Mouse (Mus musculus) kidney, postnatal 25 days (tissue): Measurements from ENCODE around the gene Scaper.
A peak's percentile ranks its signal among the peaks of the same experiment; 100 is the strongest.

Experiments
- DNase-seq, 2 experiments: peaks; one replicate each; pipeline ENCODE4 v3.0.0; 2021; ENCODE audit warnings: mixed read lengths in 2 of 2

Scaper gene

DNA sequence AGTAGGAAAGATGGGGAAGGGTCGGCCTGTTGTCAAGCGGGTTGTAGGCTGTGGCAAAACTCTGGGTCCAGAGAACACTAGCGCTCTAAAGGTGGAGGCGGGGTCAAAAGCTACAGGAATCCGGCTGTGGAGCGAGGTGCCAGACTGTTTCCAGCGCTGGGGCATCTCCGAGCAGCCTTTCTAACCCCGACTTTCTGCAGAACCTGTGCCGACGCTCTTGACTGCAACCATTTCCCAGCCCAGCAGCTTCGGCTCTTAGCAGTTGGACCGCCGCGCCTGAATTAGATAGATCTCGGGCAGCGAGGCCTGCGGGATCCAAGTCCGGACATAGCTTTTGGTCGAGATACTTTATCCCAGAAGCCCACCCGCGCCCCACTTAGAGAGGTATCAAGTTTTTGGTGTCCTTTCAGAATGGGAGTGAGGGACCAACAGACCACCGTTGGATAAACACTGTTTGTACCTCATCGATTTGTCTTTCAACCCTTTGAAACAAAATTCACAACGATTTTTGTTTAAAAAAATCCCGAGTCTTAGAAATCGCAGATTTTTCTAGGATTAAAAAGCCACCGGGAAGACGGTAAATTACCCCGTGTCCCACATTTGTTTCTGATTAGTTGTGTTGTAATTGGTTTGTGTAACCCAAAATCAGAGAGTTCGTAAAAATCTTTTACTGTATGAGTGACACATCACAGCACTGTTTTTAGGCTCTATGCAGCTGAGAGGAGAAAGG lies 398.1 kb downstream of the Scaper start:
- DNase-seq, result peak; percentile 29 to 39

- DNase-seq, result no peak
These were observed 398.9 kb downstream of the Scaper start for GRCm38 (mm10) chr9:55539006-55539405.

GRCm38 (mm10) chr9:55538377-55538776 lies 399.5 kb downstream of the Scaper start, which contains the start of gene Isl2:
TSS of gene Isl2 (plus strand) at chr9:55538672.
- DNase-seq, result peak; percentile 35 to 44

GRCm38 (mm10) chr9:55535907-55536306 lies 402.0 kb downstream of the Scaper start:
- DNase-seq, result peak; percentile 55 to 82

DNA sequence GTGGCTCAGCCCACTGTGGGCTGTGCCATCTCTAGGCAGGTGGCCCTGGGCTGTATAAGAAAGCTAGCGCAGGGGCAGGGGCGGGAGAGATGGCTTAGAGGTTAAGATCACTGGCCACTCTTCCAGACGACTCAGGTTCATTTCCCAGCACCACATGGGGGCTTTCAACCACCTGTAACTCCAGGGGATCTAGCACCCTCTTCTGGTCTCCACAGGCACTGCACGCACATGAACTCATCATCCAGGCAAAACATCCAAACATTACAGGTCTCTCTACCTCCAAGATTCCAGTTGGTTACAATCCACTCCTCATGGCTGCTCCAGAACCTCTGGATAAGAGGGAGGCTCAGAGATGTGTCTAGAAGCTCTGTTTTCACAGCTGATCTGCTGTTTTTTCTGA lies 412.2 kb downstream of the Scaper start:
- DNase-seq, result peak in 1 of 2 experiments; percentile 29

- DNase-seq, result peak; percentile 97 to 99
These were observed 425.8 kb downstream of the Scaper start, which contains the start of gene Etfa for GRCm38 (mm10) chr9:55512027-55512543. TSS of gene Etfa (minus strand) at chr9:55512243.

DNA sequence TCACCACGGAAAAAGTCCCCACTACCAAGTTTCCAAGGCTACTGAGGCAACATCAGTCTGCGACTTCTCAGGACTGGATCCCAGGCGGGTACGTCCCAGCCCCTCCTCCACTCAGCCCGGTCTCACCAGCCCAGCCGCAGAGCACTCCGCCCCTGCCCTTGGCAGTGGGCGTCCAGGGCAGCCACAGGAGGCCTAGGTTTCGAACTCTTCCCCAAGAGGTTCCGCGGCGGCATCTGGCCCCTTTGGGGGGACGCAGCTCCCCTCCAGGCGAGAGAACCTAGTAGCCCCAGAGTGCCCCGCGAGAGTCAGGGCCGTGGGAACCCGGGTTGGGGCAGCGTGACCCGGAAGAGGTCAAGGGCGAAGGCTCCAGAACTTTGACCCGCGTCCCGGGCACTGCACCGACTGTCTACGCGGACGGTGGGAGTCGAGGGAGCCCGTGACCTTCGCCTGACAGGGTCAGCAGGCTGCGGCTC lies 426.4 kb downstream of the Scaper start:
- peak; percentile 61 to 85 for DNase-seq

- DNase-seq, result peak in 1 of 2 experiments; percentile 53
These were observed 427.2 kb downstream of the Scaper start for GRCm38 (mm10) chr9:55510651-55511235.

GRCm38 (mm10) chr9:55509731-55510130 lies 428.2 kb downstream of the Scaper start:
- DNase-seq, result no peak

- DNase-seq, result no peak
These were observed 429.2 kb downstream of the Scaper start for GRCm38 (mm10) chr9:55508701-55509100.

DNA sequence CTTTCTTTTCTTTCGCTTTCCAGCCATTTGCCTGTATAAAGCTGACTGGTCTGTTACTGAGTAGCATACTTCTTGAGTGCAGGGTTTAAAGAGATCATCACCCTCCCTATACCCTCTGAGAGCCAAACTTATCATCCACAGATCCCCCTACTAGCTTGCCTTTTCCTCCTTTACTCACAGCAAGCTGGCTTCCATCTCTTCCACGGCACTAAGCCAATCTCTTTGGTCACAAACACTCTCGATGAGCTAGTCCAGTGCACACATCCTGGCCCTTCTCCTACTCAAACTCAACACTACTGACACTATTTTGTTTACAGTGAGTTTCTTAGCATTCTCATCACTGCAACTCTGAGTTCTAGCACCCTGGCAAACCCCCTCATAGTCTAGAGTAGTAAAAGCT lies 430.0 kb downstream of the Scaper start:
- DNase-seq, result peak in 1 of 2 experiments; percentile 15
